Mouse (Mus musculus): ENCODE results near the gene Ube2v1. TPM values are rescaled to one million over a fixed set of nuclear protein-coding genes. Genes with fewer than 3 reads are reported as not detected.

Ube2v1 gene
- total and polyA plus RNA-seq, 2 experiments from 2014 or later: 161 to 369 TPM

DNA sequence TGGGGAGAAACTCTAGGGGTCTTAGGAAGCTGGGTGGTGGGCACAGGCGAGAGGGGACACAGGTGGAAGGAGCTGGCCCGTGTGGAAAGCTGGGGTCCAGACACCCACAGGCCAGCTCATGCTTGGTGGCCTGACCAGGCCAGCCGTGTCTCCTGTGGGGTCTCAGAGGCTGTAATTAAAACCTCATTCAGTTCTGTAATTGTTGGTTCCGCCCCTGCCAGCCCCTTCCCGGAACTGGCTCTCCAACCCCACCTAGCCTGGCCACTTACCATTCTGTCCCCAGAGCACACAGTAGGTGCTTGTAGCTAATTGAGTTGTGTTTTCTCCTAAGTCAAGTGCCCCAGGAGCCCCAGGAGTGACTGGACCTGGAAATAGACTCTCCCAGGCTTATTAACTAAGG lies 32.7 kb downstream of the Ube2v1 start:
- no peaks in the 10 kb centered on the region for H3K27me3 ChIP-seq (ENCODE audit: insufficient read depth, low read length)
- no peaks in the 10 kb centered on the region for H3K9me3 ChIP-seq (ENCODE audit: low read length)
- H3K27ac ChIP-seq (ENCODE audit: low read depth, low read length): no peak overlapping the region
- no peak overlapping the region for H3K4me2 ChIP-seq (ENCODE audit: low read depth)
- no peak overlapping the region for H3K9ac ChIP-seq
- no peaks in the 10 kb centered on the region for H3K36me3 ChIP-seq (ENCODE audit: insufficient read depth)
- no peak for TF ChIP-seq CTCF (IDR thresholded peaks at IDR 0.05; ENCODE audit: low read depth)
- 72% methylated on average over 5 of the region's 5 CpGs for WGBS
- DNase-seq (no peak), ATAC-seq (no peak)
- H3K4me3 ChIP-seq (ENCODE audit: low read depth, low read length): no peak overlapping the region
- H3K4me1 ChIP-seq (ENCODE audit: insufficient read depth): no peaks in the 10 kb centered on the region

DNA sequence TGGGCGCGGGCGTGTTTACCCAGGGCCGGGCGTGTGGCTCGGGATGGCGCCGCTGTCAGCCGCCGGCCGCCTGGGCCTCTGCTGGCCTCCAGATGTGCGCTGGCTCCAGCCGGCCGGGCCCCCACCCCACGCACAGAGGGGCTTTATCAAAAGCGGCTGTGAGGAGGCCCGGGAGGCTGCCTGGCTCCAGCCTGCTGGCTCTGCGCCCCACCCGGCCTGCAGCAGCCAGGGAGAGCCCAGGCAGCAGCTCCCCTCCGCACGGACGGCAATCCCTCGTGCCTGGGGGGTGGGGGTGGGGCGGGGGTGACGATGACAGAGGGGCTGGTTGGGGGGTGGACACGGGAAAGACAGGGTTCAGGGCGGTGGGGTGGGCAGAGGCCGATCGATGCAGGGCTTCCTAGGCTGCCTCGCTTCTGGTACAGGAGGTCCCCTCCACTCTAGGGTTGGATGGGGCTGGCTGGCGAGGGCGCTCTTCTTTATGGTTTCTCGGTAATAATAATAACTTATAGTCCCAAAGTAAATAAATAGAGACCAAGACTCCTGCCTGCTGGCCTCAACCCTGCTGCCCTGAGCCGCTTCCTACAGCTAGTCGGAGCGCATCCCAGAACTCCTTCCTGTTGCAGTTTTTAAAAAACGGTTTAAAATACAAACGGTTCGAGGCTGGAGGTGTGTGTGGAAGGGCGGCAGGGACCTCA lies 34.3 kb downstream of the Ube2v1 start:
- H3K27ac ChIP-seq (ENCODE audit: low read depth, low read length): no peak overlapping the region
- 32% methylated on average over 40 of the region's 40 CpGs for whole genome bisulfite sequencing
- no peak for TF ChIP-seq CTCF (IDR thresholded peaks at IDR 0.05; ENCODE audit: low read depth)
- no peak overlapping the region for H3K9ac ChIP-seq
- no peaks in the 10 kb centered on the region for H3K36me3 ChIP-seq (ENCODE audit: insufficient read depth)
- H3K9me3 ChIP-seq (ENCODE audit: low read length): no peaks in the 10 kb centered on the region
- DNase-seq: peak; percentile 21
- H3K4me2 ChIP-seq (ENCODE audit: low read depth): peak overlapping the region; percentile 29
- H3K27me3 ChIP-seq (ENCODE audit: insufficient read depth, low read length): no peaks in the 10 kb centered on the region
- ATAC-seq: peak; percentile 40; the same call in 1 of the 2 replicates
- H3K4me1 ChIP-seq (ENCODE audit: insufficient read depth): no peaks in the 10 kb centered on the region
- H3K4me3 ChIP-seq (ENCODE audit: low read depth, low read length): no peak overlapping the region

DNA sequence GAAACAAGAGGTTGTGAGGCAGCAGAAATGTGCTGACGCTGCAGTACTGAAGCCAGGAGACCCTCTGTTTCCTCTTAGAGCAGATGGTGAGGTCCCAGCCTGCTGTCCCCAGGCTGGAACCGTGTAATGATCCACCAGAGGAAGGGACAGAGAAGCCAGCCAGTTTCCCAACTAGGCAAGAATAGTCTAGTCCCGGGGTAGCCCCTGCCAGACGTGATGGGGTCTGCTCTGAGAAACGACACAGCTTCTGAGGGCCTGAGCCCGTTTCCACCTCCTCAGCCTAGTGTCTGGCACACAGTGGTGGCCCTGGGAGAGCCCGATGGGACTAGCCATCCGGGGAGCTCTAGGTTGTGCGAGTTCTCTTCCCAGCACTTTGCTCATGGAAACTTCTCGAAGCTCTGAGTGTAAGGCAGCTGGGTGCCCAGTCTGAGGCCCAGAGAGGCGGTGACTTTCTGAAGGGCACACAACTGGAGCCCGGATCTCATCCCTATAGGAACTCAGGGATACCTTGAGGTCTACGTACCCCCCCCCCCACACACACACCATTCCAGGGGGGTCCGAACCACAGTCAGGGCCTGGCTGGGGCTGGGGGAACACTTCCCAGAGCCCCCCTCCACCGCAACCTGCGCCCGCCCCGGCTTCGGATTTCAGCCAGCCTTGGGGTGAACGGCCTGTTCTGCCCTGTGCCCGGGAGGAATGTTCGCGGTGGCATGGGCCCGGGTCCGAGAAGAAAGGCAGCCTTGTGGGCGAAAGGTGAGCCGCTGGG lies 35.0 kb downstream of the Ube2v1 start:
- no peak for ATAC-seq
- H3K9ac ChIP-seq: no peak overlapping the region
- peak overlapping the region; percentile 29 for H3K4me2 ChIP-seq (ENCODE audit: low read depth)
- H3K27ac ChIP-seq (ENCODE audit: low read depth, low read length): no peak overlapping the region
- no peaks in the 10 kb centered on the region for H3K9me3 ChIP-seq (ENCODE audit: low read length)
- 48% methylated on average over 27 of the region's 27 CpGs for WGBS
- DNase-seq: no peak
- H3K36me3 ChIP-seq (ENCODE audit: insufficient read depth): no peaks in the 10 kb centered on the region
- H3K27me3 ChIP-seq (ENCODE audit: insufficient read depth, low read length): no peaks in the 10 kb centered on the region
- TF ChIP-seq CTCF (IDR thresholded peaks at IDR 0.05; ENCODE audit: low read depth): no peak
- H3K4me3 ChIP-seq (ENCODE audit: low read depth, low read length): no peak overlapping the region
- H3K4me1 ChIP-seq (ENCODE audit: insufficient read depth): no peaks in the 10 kb centered on the region

DNA sequence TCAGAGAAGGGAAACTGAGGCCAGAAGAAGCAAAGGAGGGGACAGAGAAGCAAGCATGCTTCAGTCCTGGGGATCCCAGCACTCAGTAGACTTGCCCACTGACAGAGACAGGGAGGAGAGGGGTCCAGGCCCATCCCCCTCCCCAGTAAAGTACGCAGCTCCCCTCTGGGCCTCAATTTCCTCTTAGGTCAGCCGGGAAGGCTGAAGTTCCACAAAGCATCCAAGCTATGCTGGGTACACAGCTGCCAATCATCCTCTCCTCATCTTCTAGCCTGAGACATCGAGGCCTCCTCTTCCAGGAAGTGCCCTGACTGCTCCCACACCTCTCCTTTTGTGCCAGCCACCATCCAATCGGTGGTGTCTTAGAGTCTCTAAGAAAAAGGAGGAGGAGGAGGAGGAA lies 35.6 kb downstream of the Ube2v1 start:
- Histone ChIP-seq H3K9me3 (ENCODE audit: low read length) (no peaks in the 10 kb centered on the region), H3K27me3 (ENCODE audit: insufficient read depth, low read length) (no peaks in the 10 kb centered on the region), H3K36me3 (ENCODE audit: insufficient read depth) (no peaks in the 10 kb centered on the region), H3K27ac (ENCODE audit: low read depth, low read length) (no peak overlapping the region; the same call in 1 of the 2 replicates), H3K4me3 (ENCODE audit: low read depth, low read length) (no peak overlapping the region), H3K4me1 (ENCODE audit: insufficient read depth) (no peaks in the 10 kb centered on the region), H3K9ac (no peak overlapping the region), H3K4me2 (ENCODE audit: low read depth) (no peak overlapping the region)
- no peak for ATAC-seq
- WGBS: 50% methylated on average over 4 of the region's 4 CpGs
- TF ChIP-seq CTCF (IDR thresholded peaks at IDR 0.05; ENCODE audit: low read depth): no peak
- DNase-seq: no peak

DNA sequence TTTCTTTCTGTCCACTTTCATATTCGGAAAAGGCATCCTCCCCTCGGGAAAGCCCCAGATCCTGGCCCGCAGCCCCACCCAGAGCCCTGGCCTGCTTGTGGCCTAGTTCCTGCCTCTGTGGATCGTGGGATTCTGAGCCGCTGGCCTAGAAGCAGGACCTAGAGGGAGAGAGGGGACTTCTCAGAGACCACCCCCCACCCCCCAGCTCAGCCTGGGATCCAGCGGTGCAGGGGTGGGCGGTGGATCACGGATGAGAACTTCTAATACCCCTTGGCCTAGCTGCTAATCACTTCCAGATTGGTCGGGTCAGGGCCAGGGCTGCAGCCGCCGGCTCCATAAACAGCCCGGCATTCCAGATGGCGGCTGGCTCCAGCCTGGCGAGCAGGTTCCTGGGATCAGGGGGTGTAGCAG lies 36.1 kb downstream of the Ube2v1 start:
- Histone ChIP-seq H3K9me3 (ENCODE audit: low read length) (no peaks in the 10 kb centered on the region), H3K4me1 (ENCODE audit: insufficient read depth) (no peaks in the 10 kb centered on the region), H3K9ac (no peak overlapping the region), H3K27ac (ENCODE audit: low read depth, low read length) (no peak overlapping the region; the same call in 1 of the 2 replicates), H3K4me2 (ENCODE audit: low read depth) (no peak overlapping the region), H3K36me3 (ENCODE audit: insufficient read depth) (no peaks in the 10 kb centered on the region), H3K27me3 (ENCODE audit: insufficient read depth, low read length) (no peaks in the 10 kb centered on the region), H3K4me3 (ENCODE audit: low read depth, low read length) (no peak overlapping the region)
- TF ChIP-seq CTCF (IDR thresholded peaks at IDR 0.05; ENCODE audit: low read depth): no peak
- DNase-seq (no peak), ATAC-seq (no peak)
- WGBS: 48% methylated on average over 14 of the region's 14 CpGs

DNA sequence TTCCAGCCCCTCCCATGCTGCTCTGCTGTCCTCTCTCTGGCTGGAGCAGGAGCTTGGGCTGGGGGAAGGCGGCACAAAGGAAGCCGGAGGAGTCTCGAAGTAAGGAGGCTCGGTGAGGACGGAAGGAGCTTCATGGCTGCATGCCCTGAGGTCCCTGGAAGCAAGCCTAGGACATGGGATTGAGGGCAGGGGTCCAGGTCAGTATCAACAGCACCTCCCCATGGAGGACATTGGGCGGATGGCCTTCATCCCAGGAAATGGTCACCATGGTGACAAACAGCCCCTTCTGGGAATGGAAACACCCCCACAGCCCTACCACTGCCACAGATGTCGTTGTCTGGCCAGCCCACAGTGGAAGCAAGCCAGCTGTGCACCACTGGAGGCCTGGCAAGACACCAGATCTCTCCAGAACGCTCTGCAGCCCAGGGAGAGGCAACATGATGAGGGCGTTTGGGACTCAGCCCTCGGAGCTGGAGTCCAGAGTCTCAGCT lies 37.4 kb downstream of the Ube2v1 start:
- DNase-seq (peak; percentile 63), ATAC-seq (peak; percentile 75)
- Histone ChIP-seq H3K4me3 (ENCODE audit: low read depth, low read length) (no peak overlapping the region), H3K36me3 (ENCODE audit: insufficient read depth) (no peaks in the 10 kb centered on the region), H3K9ac (no peak overlapping the region), H3K27ac (ENCODE audit: low read depth, low read length) (peak overlapping the region; percentile 30; the same call in 1 of the 2 replicates), H3K4me2 (ENCODE audit: low read depth) (no peak overlapping the region), H3K4me1 (ENCODE audit: insufficient read depth) (no peaks in the 10 kb centered on the region), H3K9me3 (ENCODE audit: low read length) (no peaks in the 10 kb centered on the region), H3K27me3 (ENCODE audit: insufficient read depth, low read length) (no peaks in the 10 kb centered on the region)
- WGBS: 35% methylated on average over 10 of the region's 10 CpGs
- TF ChIP-seq CTCF (IDR thresholded peaks at IDR 0.05; ENCODE audit: low read depth): peak; percentile 25; the same call in 1 of the 2 replicates
